Mouse (Mus musculus): ENCODE measurements around the gene Kifc1. TPM values are rescaled to one million over a fixed set of nuclear protein-coding genes. Genes with fewer than 3 reads are reported as not detected.

Gene Kifc1
- total and polyA plus RNA-seq, 3 experiments, result 16.0 to 41.2 (median 23.0) TPM

GRCm38 (mm10) chr17:33910346-33911051, 20.0 kb upstream of the Kifc1 start (continued):
- TF ChIP-seq KAT2A (IDR thresholded peaks at IDR 0.05; ENCODE audit: insufficient replicate concordance, low read length) (no peak), POLR2A (IDR thresholded peaks at IDR 0.05; ENCODE audit: low read depth, low read length) (no peak), HCFC1 (IDR thresholded peaks at IDR 0.05; ENCODE audit: low read depth, low read length) (no peak), GABPA (IDR thresholded peaks at IDR 0.05; ENCODE audit: insufficient replicate concordance, low read depth, low read length) (no peak), MYC (IDR thresholded peaks at IDR 0.05; ENCODE audit: low read depth, low read length) (peak; percentile 64; the same call in 1 of the 2 replicates), UBTF (IDR thresholded peaks at IDR 0.05; ENCODE audit: low read depth, low read length) (no peak), USF1 (IDR thresholded peaks at IDR 0.05; ENCODE audit: low read depth, low read length) (no peak), USF2 (conservative IDR thresholded peaks at IDR 0.05; ENCODE audit: low read depth, low read length) (no peak), MXI1 (IDR thresholded peaks at IDR 0.05; ENCODE audit: low read depth, low read length) (no peak), CTCF (conservative IDR thresholded peaks at IDR 0.05 in 1 of 2, IDR thresholded peaks at IDR 0.05 in 1 of 2; ENCODE audit: low read depth in 2 of 2, low read length in 2 of 2) (peak in 1 of 2 experiments; percentile 78; a peak in 2 of 4 replicates)

DNA sequence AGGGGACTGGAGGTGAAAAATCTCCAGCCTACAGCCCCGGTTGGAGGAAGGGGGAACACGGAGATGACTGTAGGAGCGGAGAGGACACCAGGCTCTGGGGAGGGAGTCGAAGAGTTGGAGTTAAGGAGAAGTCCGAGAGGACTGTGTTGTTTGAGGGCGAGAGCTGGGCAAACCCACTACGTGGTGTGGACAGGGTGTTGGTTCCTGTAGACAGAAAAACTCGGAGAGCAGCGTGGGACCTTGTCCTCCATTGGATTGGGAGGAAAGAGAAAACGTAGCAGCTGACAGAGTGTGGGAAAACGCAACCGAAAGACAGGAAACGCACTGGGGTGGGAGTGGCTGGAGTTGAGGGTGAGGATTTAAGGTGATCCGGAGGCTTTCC, 19.4 kb upstream of the Kifc1 start:
- peak; percentile 48 for DNase-seq (ENCODE audit: extremely low read depth)

GRCm38 (mm10) chr17:33909077-33909868, 18.8 kb upstream of the Kifc1 start, which contains the start of gene Daxx:
Gene Daxx (plus strand): TSS chr17:33909414.
- Histone ChIP-seq H3K27ac (ENCODE audit: insufficient read depth, low read depth) (peak within 1 kb of the TSS; percentile 87), H3K9me3 (replicated peaks; ENCODE audit: low read length) (no peaks in the 10 kb centered on the region), H3K4me3 (replicated peaks in 1 of 3; ENCODE audit: low read depth in 2 of 3, low read length in 2 of 3, poor library complexity in 1 of 3) (peak within 1 kb of the TSS; percentile 72 to 90 (median 89)), H3K4me1 (ENCODE audit: control insufficient read depth in 1 of 2, insufficient read depth in 2 of 2) (peaks cover 0 to 25% of the 10 kb centered on the region in 2 experiments; a peak in 2 of 4 replicates), H3K4me2 (ENCODE audit: insufficient read depth, low read depth, poor library complexity, severe bottlenecking) (peak within 1 kb of the TSS; percentile 83), H3K36me3 (replicated peaks in 1 of 2; ENCODE audit: control insufficient read depth in 1 of 2, insufficient read depth in 1 of 2, low read length in 1 of 2) (peaks cover 30 to 32% of the 10 kb centered on the region in 2 experiments), H3K27me3 (replicated peaks) (no peaks in the 10 kb centered on the region), H3K9ac (ENCODE audit: insufficient read depth, low read depth) (peak within 1 kb of the TSS; percentile 80), H3K79me2 (replicated peaks; ENCODE audit: control insufficient read depth, extremely low read depth, insufficient read depth, poor library complexity, severe bottlenecking) (peaks cover 12% of the 10 kb centered on the region; the same call in 1 of the 2 replicates)
- in situ Hi-C loops (cut with MboI; ENCODE audit: low pct_ligation_motif_present, low pct_unique_long_range_greater_than_20kb, low sequenced_read_pairs), result no loop called here
- peak; percentile 96 for DNase-seq (ENCODE audit: extremely low read depth)
- dilution Hi-C loops (cut with MboI; ENCODE audit: extremely low pct_ligation_motif_present, extremely low pct_unique_long_range_greater_than_20kb, low sequenced_read_pairs), result no loop called here
- TF ChIP-seq ELF1 (IDR thresholded peaks at IDR 0.05; ENCODE audit: low read depth, low read length), result peak; percentile 98
- no peak for TF ChIP-seq ZNF384 (IDR thresholded peaks at IDR 0.05; ENCODE audit: low read depth, low read length)
- TF ChIP-seq SIN3A (IDR thresholded peaks at IDR 0.05; ENCODE audit: low read length), result peak; percentile 51
- no peak for TF ChIP-seq JUN (IDR thresholded peaks at IDR 0.05; ENCODE audit: insufficient read depth, low read depth, low read length)
- no peak for TF ChIP-seq MAFK (IDR thresholded peaks at IDR 0.05; ENCODE audit: insufficient replicate concordance, low read length)
- peak; percentile 70; the same call in 1 of the 2 replicates for TF ChIP-seq MAZ (IDR thresholded peaks at IDR 0.05; ENCODE audit: low read depth, low read length)
- TF ChIP-seq MEF2A (IDR thresholded peaks at IDR 0.05; ENCODE audit: borderline replicate concordance, low read depth, low read length), result no peak
- TF ChIP-seq IRF4 (IDR thresholded peaks at IDR 0.05; ENCODE audit: low read depth, low read length), result no peak; the same call in 1 of the 2 replicates
- peak; percentile 58 for TF ChIP-seq MXI1 (IDR thresholded peaks at IDR 0.05; ENCODE audit: low read depth, low read length)
- TF ChIP-seq POLR2AphosphoS2 (IDR thresholded peaks at IDR 0.05; ENCODE audit: low read depth, low read length), result 0 out of 2 replicates have a peak, but pooled peaks have one; percentile 59
- TF ChIP-seq MAX (IDR thresholded peaks at IDR 0.05; ENCODE audit: low read length), result peak; percentile 76; the same call in 1 of the 2 replicates
- peak; percentile 88 for TF ChIP-seq POLR2A (IDR thresholded peaks at IDR 0.05; ENCODE audit: low read depth, low read length)
- TF ChIP-seq RCOR1 (conservative IDR thresholded peaks at IDR 0.05; ENCODE audit: low read depth, low read length), result peak; percentile 80
- TF ChIP-seq CHD2 (IDR thresholded peaks at IDR 0.05; ENCODE audit: low read length), result peak; percentile 89
- peak; percentile 53; the same call in 1 of the 2 replicates for TF ChIP-seq TCF12 (IDR thresholded peaks at IDR 0.05; ENCODE audit: low read depth, low read length)
- TF ChIP-seq BHLHE40 (IDR thresholded peaks at IDR 0.05; ENCODE audit: low read depth, low read length), result 0 out of 2 replicates have a peak, but pooled peaks have one; percentile 3
- TF ChIP-seq PAX5 (IDR thresholded peaks at IDR 0.05; ENCODE audit: low read length), result no peak
- TF ChIP-seq USF1 (IDR thresholded peaks at IDR 0.05; ENCODE audit: low read depth, low read length), result no peak

More for the DNA sequence above, 19.4 kb upstream of the Kifc1 start:
- peak; percentile 17; the same call in 1 of the 2 replicates for TF ChIP-seq SIN3A (IDR thresholded peaks at IDR 0.05; ENCODE audit: low read length)
- no peak for TF ChIP-seq GABPA (IDR thresholded peaks at IDR 0.05; ENCODE audit: insufficient replicate concordance, low read depth, low read length)
- dilution Hi-C loops (cut with MboI; ENCODE audit: extremely low pct_ligation_motif_present, extremely low pct_unique_long_range_greater_than_20kb, low sequenced_read_pairs) (no loop called here), in situ Hi-C loops (cut with MboI; ENCODE audit: low pct_ligation_motif_present, low pct_unique_long_range_greater_than_20kb, low sequenced_read_pairs) (no loop called here)
- no peaks in the 10 kb centered on the region for H3K9me3 ChIP-seq (replicated peaks; ENCODE audit: low read length)
- peak overlapping the region; percentile 87 for H3K27ac ChIP-seq (ENCODE audit: insufficient read depth, low read depth)
- peaks cover 12% of the 10 kb centered on the region; the same call in 1 of the 2 replicates for H3K79me2 ChIP-seq (replicated peaks; ENCODE audit: control insufficient read depth, extremely low read depth, insufficient read depth, poor library complexity, severe bottlenecking)
- H3K27me3 ChIP-seq (replicated peaks), result no peaks in the 10 kb centered on the region
- peak overlapping the region; percentile 72 to 90 (median 89) for H3K4me3 ChIP-seq (replicated peaks in 1 of 3; ENCODE audit: low read depth in 2 of 3, low read length in 2 of 3, poor library complexity in 1 of 3)
- peak overlapping the region; percentile 83 for H3K4me2 ChIP-seq (ENCODE audit: insufficient read depth, low read depth, poor library complexity, severe bottlenecking)
- peaks cover 36 to 38% of the 10 kb centered on the region in 2 experiments for H3K36me3 ChIP-seq (replicated peaks in 1 of 2; ENCODE audit: control insufficient read depth in 1 of 2, insufficient read depth in 1 of 2, low read length in 1 of 2)
- peaks cover under 1 to 30% of the 10 kb centered on the region in 2 experiments; a peak in 3 of 4 replicates for H3K4me1 ChIP-seq (ENCODE audit: control insufficient read depth in 1 of 2, insufficient read depth in 2 of 2)
- H3K9ac ChIP-seq (ENCODE audit: insufficient read depth, low read depth), result peak overlapping the region; percentile 80
